In the genomic region with DNA sequence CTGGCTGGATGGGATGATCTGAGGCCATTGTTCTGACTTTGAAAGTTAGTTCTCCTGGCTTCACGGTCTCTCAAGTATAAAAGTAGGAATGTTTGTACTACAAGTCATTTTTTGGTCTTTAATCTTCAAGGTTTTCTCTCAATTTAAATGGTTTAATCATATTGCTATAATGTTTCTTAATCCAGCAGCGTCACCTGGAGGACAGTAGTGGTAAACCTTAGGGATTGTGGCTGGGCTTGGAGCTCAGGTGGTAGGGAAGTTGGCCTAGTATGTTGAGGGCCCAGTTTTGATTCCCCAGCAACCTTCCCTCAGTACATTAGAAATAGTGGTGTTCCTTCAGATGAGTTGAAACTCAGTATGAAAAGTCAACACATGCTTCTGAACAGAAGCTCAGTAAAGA, we compare ENCODE assay signal across 9 mouse cellular contexts. TPM values are rescaled to one million over a fixed set of nuclear protein-coding genes. Genes with fewer than 3 reads are reported as not detected.
DNase-seq lines count a peak whose midpoint lies in the region; ATAC-seq lines count a peak whose summit lies in the region.
"Had no signal": no experiment of that assay in that cellular context is flagged by ENCODE, and none has a peak within 500 bp of the region (broad histone marks: within the 10 kb centered on the region; RNA-seq: fewer than 3 reads in every experiment).

No protein-coding gene starts in this region.

- no peaks in the 10 kb centered on the region for H3K27me3 ChIP-seq in heart, embryonic 15.5 days
- no peaks in the 10 kb centered on the region for H3K27me3 ChIP-seq in neural tube, embryonic 14.5 days (ENCODE audit: control insufficient read depth, insufficient read depth, low read length)
- H3K27me3 ChIP-seq: embryonic facial prominence, embryonic 15.5 days; limb, embryonic 15.5 days had no signal

- DNase-seq in kidney, postnatal 10 days: peak; percentile 24
- no peak for DNase-seq in kidney, adult 11 months
- peak; percentile 70 for DNase-seq in MN1 (ENCODE audit: low spot score)
- no peak for DNase-seq in urinary bladder, postnatal 10 days (ENCODE audit: low spot score)

- H3K4me3 ChIP-seq in heart, embryonic 15.5 days: 0 out of 2 replicates have a peak overlapping the region, but pooled peaks have one; percentile 13
- H3K4me3 ChIP-seq in neural tube, embryonic 14.5 days (ENCODE audit: low read depth, low read length): no peak overlapping the region
- H3K4me3 ChIP-seq: embryonic facial prominence, embryonic 15.5 days; limb, embryonic 15.5 days had no signal

- H3K9ac ChIP-seq in heart, embryonic 15.5 days: peak overlapping the region; percentile 37; the same call in 1 of the 2 replicates
- H3K9ac ChIP-seq in neural tube, embryonic 14.5 days (replicated peaks; ENCODE audit: low read depth, low read length): no peak overlapping the region
- H3K9ac ChIP-seq: embryonic facial prominence, embryonic 15.5 days; limb, embryonic 15.5 days had no signal

- no peaks in the 10 kb centered on the region for H3K9me3 ChIP-seq in heart, embryonic 15.5 days (replicated peaks)
- H3K9me3 ChIP-seq in neural tube, embryonic 14.5 days (ENCODE audit: control insufficient read depth, low read length): no peaks in the 10 kb centered on the region
- H3K9me3 ChIP-seq: embryonic facial prominence, embryonic 15.5 days; limb, embryonic 15.5 days had no signal

- peaks cover 16% of the 10 kb centered on the region; the same call in 1 of the 2 replicates for H3K36me3 ChIP-seq in heart, embryonic 15.5 days
- peaks cover 3% of the 10 kb centered on the region; the same call in 1 of the 2 replicates for H3K36me3 ChIP-seq in neural tube, embryonic 14.5 days (ENCODE audit: control insufficient read depth, insufficient read depth, low read length)

- H3K27ac ChIP-seq in heart, embryonic 15.5 days: no peak overlapping the region
- H3K27ac ChIP-seq in neural tube, embryonic 14.5 days (ENCODE audit: low read depth, low read length): no peak overlapping the region
- H3K27ac ChIP-seq: embryonic facial prominence, embryonic 15.5 days; limb, embryonic 15.5 days had no signal

- no peak for ATAC-seq in heart, embryonic 15.5 days (replicated peaks; ENCODE audit: insufficient number of reproducible peaks, insufficient read depth, low FRiP score, low read depth)
- ATAC-seq in neural tube, embryonic 14.5 days (ENCODE audit: low read depth): no peak
- ATAC-seq in megakaryocyte-erythroid progenitor cell, adult 5-6 weeks (replicated peaks; ENCODE audit: low FRiP score, low TSS enrichment, poor library complexity, severe bottlenecking): no peak

- WGBS in heart, embryonic 15.5 days: 71% methylated on average over 2 of the region's 2 CpGs
- WGBS in neural tube, embryonic 14.5 days: 90% methylated on average over 2 of the region's 2 CpGs

- peaks cover 56% of the 10 kb centered on the region for H3K4me1 ChIP-seq in heart, embryonic 15.5 days (replicated peaks)
- peaks cover 47% of the 10 kb centered on the region for H3K4me1 ChIP-seq in neural tube, embryonic 14.5 days (ENCODE audit: control insufficient read depth, insufficient read depth, low read length)

- H3K4me2 ChIP-seq in heart, embryonic 15.5 days: peak overlapping the region; percentile 2; the same call in 1 of the 2 replicates
- H3K4me2 ChIP-seq in neural tube, embryonic 14.5 days (ENCODE audit: low read depth, low read length): peak overlapping the region; percentile 37
- H3K4me2 ChIP-seq: embryonic facial prominence, embryonic 15.5 days; limb, embryonic 15.5 days had no signal

RNA-seq across cellular contexts. Expression of a gene that starts 3.0 kb away (rescaled TPM):
- 434 and 441 TPM in 2 replicates for polyA plus RNA-seq in heart, embryonic 15.5 days (2015; fragmentation: Nextera tagmentation; extraction: Ambion mirVana)
- polyA plus RNA-seq in neural tube, embryonic 14.5 days (2014; fragmentation: Nextera tagmentation; extraction: Ambion mirVana): 776 and 794 TPM in 2 replicates
- total RNA-seq in megakaryocyte-erythroid progenitor cell, adult 5-6 weeks (2014; fragmentation: Nextera tagmentation): 240 and 310 TPM in 2 replicates
- 135 and 160 TPM in 2 replicates for total RNA-seq in megakaryocyte-erythroid progenitor cell, adult 5-6 weeks (2017)

Comparison
In these comparisons a context has a peak if more than half of its experiments do, and no peak if none do; other contexts are left out.
1. DNase-seq: peak in kidney, postnatal 10 days (single experiment) and MN1 (single experiment); none in kidney, adult 11 months (single experiment) and urinary bladder, postnatal 10 days (single experiment).